Mouse (Mus musculus): ENCODE measurements around the gene Plxna4.
"Not testable (repeated sequence)": the region's sequence is repeated elsewhere in the genome, so short reads cannot be mapped to it uniquely, and the experiment has no call there.

- TF ChIP-seq CTCF, EP300 (IDR thresholded peaks at IDR 0.05): not testable (repeated sequence)
Measured at GRCm38 (mm10) chr6:32501186-32501585, 86.8 kb downstream of the Plxna4 start.
